Mouse (Mus musculus) ovary, adult 18-20 months (tissue): ENCODE measurements around the gene Gm6309.
"Not testable (repeated sequence)": the region's sequence is repeated elsewhere in the genome, so short reads cannot be mapped to it uniquely, and the experiment has no call there.

Source experiments
- DNase-seq: peaks from one replicate; pipeline ENCODE4 v3.0.0; 2022; ENCODE audit warnings: low spot score, mixed read lengths

Gene Gm6309

GRCm38 (mm10) chr5:146170621-146171020 is at the start of gene Gm6309:
Gene Gm6309, minus strand, starts transcription at chr5:146170721.
- not testable (repeated sequence) for DNase-seq

GRCm38 (mm10) chr5:146205537-146205936 is 35.0 kb upstream of the Gm6309 start:
- DNase-seq = no peak

- no peak for DNase-seq
Observed at GRCm38 (mm10) chr5:146203921-146204320, 33.4 kb upstream of the Gm6309 start.

- no peak for DNase-seq
Observed at GRCm38 (mm10) chr5:146200580-146200979, 30.1 kb upstream of the Gm6309 start.

- no peak for DNase-seq
Observed at GRCm38 (mm10) chr5:146199540-146199939, 29.0 kb upstream of the Gm6309 start.

GRCm38 (mm10) chr5:146199073-146199472 is 28.6 kb upstream of the Gm6309 start:
- DNase-seq = no peak

GRCm38 (mm10) chr5:146193360-146193759 is 22.8 kb upstream of the Gm6309 start:
- DNase-seq = no peak

- no peak for DNase-seq
Observed at GRCm38 (mm10) chr5:146190501-146191269, 20.2 kb upstream of the Gm6309 start.

GRCm38 (mm10) chr5:146190093-146190492 is 19.6 kb upstream of the Gm6309 start:
- DNase-seq = no peak

GRCm38 (mm10) chr5:146188712-146189111 is 18.2 kb upstream of the Gm6309 start:
- no peak for DNase-seq

- no peak for DNase-seq
Observed at GRCm38 (mm10) chr5:146188144-146188543, 17.6 kb upstream of the Gm6309 start.

- peak; percentile 8 for DNase-seq
Observed at GRCm38 (mm10) chr5:146187441-146187840, 16.9 kb upstream of the Gm6309 start.

GRCm38 (mm10) chr5:146185204-146185603 is 14.7 kb upstream of the Gm6309 start, which contains the start of gene 1700001J03Rik:
Gene 1700001J03Rik, minus strand, starts transcription at chr5:146185304.
- not testable (repeated sequence) for DNase-seq

- not testable (repeated sequence) for DNase-seq
Observed at GRCm38 (mm10) chr5:146172744-146173143, 2.2 kb upstream of the Gm6309 start.

- not testable (repeated sequence) for DNase-seq
Observed at GRCm38 (mm10) chr5:146160439-146160838, 10.1 kb downstream of the Gm6309 start, which contains the start of gene Gm5565. Gene Gm5565, minus strand, starts transcription at chr5:146160539.

- not testable (repeated sequence) for DNase-seq
Observed at GRCm38 (mm10) chr5:146158326-146158725, 12.2 kb downstream of the Gm6309 start.

- no peak for DNase-seq
Observed at GRCm38 (mm10) chr5:146150454-146150853, 20.1 kb downstream of the Gm6309 start.

- no peak for DNase-seq
Observed at GRCm38 (mm10) chr5:146147903-146148302, 22.6 kb downstream of the Gm6309 start.
